Mouse (Mus musculus) olfactory bulb, adult 2 months (tissue): Measurements from ENCODE around the gene 1700013F07Rik.

ENCODE experiments used
- CTCF ChIP-seq: fragments of 200-500 bp; IDR thresholded peaks from 2 replicates; pipeline ENCODE4 v1.5.1; 2012; ENCODE audit warnings: low read depth, mild to moderate bottlenecking, low read length, moderate library complexity; ENCODE audit not compliant: insufficient read depth
- POLR2A ChIP-seq: fragments of 200-500 bp; IDR thresholded peaks from 2 replicates; pipeline ENCODE4 v1.6.1; 2012; ENCODE audit warnings: mild to moderate bottlenecking, low read depth, low read length, moderate library complexity; ENCODE audit not compliant: insufficient read depth

- TF ChIP-seq CTCF (peak; percentile 84), POLR2A (no peak)
These were observed 3.4 kb downstream of the 1700013F07Rik start for GRCm38 (mm10) chr3:108537303-108537702.
